Mouse (Mus musculus) cerebellum, adult 11-12 months (tissue): ENCODE results near the gene Bmpr1b.

ENCODE experiments used
- DNase-seq: peaks from one replicate; pipeline ENCODE4 v3.0.0; 2022

Gene Bmpr1b

GRCm38 (mm10) chr3:141984548-141984947 lies 184.7 kb downstream of the Bmpr1b start:
- no peak for DNase-seq

- DNase-seq: no peak
These were observed 187.4 kb downstream of the Bmpr1b start for GRCm38 (mm10) chr3:141981613-141982432.

DNA sequence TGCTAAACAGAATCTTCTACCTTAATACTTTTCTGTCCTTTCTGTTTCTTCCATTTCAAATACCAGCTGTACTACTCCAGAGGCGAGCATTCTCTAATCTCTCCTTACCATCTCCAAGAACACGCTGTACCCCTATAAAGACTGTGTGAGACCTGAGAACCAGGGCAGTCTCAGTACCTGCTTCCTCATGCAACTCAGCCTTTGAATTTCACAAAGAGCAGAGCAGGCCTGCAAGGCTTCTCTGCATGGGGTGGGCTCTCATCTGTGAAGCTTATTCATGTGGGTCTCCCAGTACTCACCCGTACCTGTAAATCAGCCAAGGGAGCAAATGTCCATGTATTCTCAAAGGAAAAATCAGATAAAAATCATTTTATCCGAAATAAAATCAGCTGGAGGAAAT lies 203.0 kb downstream of the Bmpr1b start:
- no peak for DNase-seq

- no peak for DNase-seq
These were observed 216.3 kb downstream of the Bmpr1b start for GRCm38 (mm10) chr3:141952931-141953330.

DNA sequence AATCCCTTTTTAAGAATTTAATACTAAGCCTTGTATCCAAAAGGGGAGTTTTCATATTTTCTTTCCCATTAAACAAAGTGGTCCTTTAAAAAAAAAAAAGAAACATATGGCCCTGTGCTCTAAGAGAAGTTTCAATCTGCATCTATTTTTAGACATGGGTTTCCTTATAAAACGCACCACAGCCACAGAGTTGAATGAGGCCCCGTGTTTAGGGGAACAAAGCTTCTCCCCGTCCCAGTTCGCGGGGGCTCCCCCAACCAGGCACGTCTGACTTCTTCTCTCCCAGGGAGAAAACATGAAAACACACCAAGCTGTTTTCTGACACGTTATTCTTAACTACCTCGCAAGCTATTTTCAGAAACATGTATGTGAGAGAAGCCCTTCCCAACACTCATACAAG lies 218.6 kb downstream of the Bmpr1b start:
- DNase-seq: no peak

- DNase-seq: no peak
These were observed 220.7 kb downstream of the Bmpr1b start for GRCm38 (mm10) chr3:141948506-141948905.

GRCm38 (mm10) chr3:141948096-141948495 lies 221.1 kb downstream of the Bmpr1b start:
- no peak for DNase-seq

DNA sequence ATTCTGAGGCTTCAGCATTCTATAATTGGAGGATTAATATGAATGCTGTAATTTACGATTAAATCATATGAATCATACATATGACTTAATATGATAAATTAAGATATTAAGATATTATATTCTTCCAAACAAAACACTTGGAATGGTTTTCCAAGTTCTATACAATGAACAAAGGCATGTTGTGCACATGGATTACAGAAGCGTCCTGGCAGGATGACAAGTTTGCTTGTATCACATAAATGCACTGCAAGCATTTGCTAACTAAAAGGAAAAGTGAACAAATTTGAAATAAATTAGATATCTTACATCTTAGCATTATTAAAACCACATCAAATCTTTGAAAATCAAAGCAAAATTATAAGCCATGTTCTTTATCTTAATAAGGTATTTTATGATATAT lies 222.4 kb downstream of the Bmpr1b start:
- no peak for DNase-seq

- no peak for DNase-seq
These were observed 225.9 kb downstream of the Bmpr1b start for GRCm38 (mm10) chr3:141943317-141943742.

GRCm38 (mm10) chr3:141940207-141940606 lies 229.0 kb downstream of the Bmpr1b start:
- no peak for DNase-seq

DNA sequence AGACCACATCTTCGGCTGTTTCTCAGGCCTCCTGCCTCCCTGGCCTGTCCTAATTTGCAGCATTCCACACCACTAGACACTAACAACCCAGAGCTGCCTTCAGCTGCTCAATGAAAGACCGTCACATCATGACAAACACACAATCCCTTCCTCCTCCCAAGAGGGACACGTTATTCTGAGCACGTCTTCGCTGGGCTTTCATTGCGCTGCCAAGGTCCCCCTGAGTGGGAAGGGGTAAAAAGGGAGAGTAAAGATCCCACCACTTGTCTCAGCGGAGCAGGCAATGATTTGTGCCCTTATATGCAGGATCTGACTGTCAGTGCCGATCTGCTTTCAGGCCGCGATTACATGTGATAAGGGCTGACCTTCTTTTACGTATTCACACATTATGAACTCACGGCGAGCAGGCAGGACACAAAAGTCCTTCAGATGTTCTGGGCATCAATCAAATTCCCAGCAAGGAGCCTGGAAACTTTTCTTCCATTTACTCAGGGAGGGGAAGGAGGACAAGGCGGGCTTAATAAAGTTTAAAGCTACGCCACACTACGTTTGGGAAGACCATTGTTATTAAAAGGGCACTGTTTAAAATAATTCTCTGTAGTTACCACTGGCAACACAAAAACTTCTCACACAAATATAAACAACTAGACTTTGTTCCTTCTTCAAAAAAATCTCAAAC lies 232.5 kb downstream of the Bmpr1b start:
- DNase-seq: peak; percentile 5

- DNase-seq: peak; percentile 27
These were observed 236.3 kb downstream of the Bmpr1b start for GRCm38 (mm10) chr3:141932956-141933355.

GRCm38 (mm10) chr3:141931372-141932092 lies 237.7 kb downstream of the Bmpr1b start:
- peak; percentile 2 for DNase-seq

GRCm38 (mm10) chr3:141923442-141923841 lies 245.8 kb downstream of the Bmpr1b start:
- no peak for DNase-seq

DNA sequence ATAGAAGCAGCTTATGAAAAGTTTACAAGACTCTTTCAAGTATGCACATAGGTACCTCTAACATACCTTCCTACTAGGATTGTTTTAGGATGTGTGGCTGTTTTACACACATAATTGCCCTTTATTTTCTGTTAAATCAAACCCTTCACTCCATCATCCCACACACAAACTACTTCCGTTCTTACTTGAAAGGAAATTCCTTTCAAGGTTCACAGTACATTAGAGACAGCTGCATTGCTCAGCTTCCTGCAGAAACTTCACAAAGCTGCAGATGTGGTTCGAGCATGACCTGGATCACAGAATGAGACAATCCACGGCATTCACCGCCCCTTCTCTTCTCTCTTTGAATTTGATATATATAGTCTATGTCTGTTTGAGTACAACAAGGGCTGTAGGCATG lies 248.1 kb downstream of the Bmpr1b start:
- DNase-seq: no peak

- DNase-seq: no peak
These were observed 249.6 kb downstream of the Bmpr1b start for GRCm38 (mm10) chr3:141919661-141920060.

DNA sequence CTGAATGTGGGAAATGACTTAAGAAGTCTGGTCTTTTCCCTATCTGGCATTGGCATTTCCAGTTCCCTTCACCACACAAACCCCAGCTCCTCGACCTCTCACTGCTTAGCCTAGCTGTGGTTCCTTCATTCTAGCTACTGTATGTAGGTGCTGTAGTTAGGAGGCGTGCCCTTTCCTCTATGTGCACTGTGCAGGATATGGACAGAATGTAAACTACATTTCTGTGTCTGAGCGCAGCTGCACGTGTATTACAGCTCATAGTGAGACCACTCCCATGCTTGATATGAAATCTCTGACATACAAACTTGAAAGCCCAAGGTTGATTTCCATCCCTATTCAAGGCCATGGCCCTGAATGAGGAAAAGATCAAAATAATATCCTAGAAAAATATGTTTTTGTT lies 252.1 kb downstream of the Bmpr1b start:
- DNase-seq: no peak

- no peak for DNase-seq
These were observed 253.2 kb downstream of the Bmpr1b start for GRCm38 (mm10) chr3:141915995-141916394.

GRCm38 (mm10) chr3:141914588-141914987 lies 254.6 kb downstream of the Bmpr1b start:
- DNase-seq: no peak

GRCm38 (mm10) chr3:141909136-141909535 lies 260.1 kb downstream of the Bmpr1b start:
- DNase-seq: no peak

- no peak for DNase-seq
These were observed 263.2 kb downstream of the Bmpr1b start for GRCm38 (mm10) chr3:141905903-141906623.

DNA sequence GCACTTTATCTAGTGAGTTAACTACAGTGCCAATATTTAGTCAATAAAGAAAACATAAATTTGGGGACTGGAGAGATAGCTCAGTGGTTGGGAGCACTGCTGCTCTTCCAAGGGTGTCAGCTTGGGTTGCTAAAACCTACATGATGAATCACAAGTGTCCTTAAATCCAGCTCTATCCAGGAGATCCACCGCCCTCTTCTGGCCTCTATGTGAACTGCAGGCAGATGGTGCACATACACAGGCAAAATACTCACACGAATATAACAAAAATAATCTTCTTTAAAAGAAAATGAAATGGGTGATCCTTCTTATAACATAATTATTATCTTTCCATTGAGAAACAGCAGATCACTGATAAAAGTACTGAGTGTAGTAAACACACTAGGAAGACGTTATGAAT lies 268.9 kb downstream of the Bmpr1b start:
- no peak for DNase-seq

DNA sequence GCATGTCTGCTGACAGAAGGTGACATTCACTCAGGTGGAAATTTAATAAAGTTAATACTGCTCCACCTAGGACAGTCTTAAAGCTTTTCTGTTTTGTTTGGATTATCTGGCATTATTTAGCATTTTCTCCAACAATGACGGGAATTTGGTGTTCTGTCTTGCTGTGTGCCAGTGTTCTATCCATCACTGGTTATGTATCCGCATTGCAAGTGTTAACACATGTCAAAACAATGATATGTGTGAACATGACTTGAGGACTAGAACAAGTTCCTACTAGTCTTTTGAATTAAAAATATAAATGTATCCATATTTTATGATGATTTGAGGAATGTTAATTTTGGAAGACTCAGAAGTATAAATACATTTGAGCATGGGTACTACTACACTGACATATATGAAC lies 269.7 kb downstream of the Bmpr1b start:
- no peak for DNase-seq
